Mouse (Mus musculus): ENCODE results near the gene Tex37. TPM values are rescaled to one million over a fixed set of nuclear protein-coding genes. Genes with fewer than 3 reads are reported as not detected.

Gene Tex37
- total RNA-seq, 2 experiments from 2014 or later = not detected

DNA sequence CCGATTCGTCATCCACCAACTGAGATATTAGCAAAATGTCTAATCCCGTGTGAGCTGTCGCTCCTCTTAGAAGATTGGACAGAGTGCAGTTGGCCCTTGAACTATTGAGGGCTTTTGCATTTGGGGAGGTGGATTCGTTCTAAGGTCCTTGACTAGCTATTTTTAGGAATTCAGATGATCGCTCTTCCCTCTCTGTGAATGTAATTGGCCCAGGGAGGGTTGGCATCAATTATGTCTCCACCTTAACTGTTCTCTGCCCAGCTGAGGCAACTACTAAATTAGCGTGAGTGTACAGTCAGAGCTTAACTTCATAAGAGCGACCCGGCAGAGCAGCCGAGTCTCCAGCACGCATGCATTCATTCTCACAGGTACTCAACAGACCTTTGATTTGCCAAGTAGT is 30.7 kb downstream of the Tex37 start:
- DNase-seq = no peak

DNA sequence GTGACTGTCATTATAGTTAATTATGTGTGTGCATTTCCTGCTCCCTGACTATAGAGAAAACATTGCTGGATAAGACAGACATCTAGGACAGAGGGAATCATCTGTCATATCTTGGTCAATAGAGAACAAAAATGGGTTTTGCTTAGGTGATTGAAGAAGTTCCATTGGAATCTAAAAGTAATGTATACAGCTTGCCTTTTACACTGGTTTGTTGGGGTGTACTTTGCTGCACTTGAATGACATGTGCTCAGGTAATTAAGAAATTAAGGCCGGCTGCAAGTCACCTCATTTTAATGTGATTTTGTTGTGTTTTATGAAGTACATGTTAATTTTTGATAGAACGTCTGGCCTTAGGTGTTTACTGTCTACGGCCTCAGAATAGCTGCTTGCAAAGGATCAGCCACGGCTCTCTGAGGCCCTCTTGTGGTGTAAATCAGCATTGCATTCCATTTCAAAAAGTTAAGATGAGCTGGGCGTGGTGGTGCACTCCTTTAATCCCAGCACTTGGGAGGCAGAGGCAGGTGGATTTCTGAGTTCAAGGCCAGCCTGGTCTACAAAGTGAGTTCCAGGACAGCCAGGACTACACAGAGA is 37.9 kb downstream of the Tex37 start:
- DNase-seq = peak; percentile 67 to 76

DNA sequence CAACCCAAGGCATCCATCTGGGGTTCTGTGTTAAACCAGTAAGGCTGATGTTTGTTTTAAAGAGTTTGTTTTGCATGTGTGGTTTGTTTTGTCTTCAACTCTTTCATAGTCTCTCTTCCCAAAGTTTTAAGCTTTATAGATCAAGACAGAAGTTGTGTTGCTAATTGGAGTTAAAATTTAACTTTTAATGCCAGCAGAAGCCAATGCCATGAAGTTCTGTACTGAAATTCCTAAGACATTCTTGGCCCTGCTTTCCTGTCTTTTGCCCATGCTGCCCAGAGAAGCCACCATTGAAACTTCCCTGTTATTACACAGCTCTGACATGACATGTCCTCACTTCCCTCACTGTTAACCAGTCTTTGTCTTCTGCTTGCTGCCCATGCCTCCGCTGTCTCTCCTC is 43.7 kb downstream of the Tex37 start:
- no peak for DNase-seq

- DNase-seq = no peak
Measured at GRCm38 (mm10) chr6:70874035-70874775, 44.5 kb downstream of the Tex37 start.

DNA sequence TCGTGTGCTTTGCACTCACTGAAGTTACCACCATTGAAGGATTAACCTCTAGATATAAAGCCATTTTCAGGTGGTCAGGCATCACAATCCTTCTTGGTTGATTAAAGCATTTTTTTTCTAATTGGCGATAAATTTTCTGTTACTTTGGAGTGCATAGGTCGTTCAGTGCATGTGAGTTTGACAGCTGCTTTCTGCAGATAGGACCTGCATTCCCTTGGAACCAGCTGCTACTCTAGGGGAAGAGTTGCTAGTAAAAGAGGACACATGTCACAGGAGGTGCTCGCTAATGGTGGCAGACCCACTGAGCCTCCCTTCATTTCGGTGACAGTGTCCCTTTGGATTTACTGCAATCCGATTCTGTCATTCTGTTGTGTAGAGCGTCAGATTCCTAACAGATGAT is 46.2 kb downstream of the Tex37 start:
- no peak for DNase-seq

- peak; percentile 49 to 67 for DNase-seq
Measured at GRCm38 (mm10) chr6:70872128-70872527, 46.6 kb downstream of the Tex37 start.

- no peak for DNase-seq
Measured at GRCm38 (mm10) chr6:70871511-70871980, 47.2 kb downstream of the Tex37 start.

DNA sequence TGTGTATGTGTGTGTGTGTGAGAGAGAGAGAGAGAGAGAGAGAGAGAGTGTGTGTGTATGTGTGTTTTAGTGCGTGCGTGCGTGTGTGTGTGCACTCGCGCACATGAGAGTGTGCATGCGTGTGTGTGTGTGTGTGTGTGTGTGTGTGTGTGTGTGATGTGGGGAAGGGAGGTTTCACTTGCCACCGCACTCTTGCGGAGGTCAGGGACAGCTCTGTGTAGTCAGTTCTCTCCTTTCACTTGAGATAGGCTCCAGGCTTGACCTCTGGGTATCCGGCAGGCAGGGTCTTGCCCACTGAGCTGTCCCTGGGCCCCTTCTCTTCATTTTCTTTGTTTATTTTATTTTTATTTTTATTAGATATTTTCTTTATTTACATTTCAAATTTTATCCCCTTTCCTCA is 51.4 kb downstream of the Tex37 start:
- no peak for DNase-seq

GRCm38 (mm10) chr6:70866761-70867160 is 52.0 kb downstream of the Tex37 start:
- no peak for DNase-seq

- DNase-seq = no peak
Measured at GRCm38 (mm10) chr6:70864285-70864684, 54.4 kb downstream of the Tex37 start.

Other genes with a start within 250 kb of the Tex37 start
- gene Rpia, start 126.7 kb downstream of the Tex37 start, total RNA-seq (2021) = 10 to 100 TPM; 18.5 to 25.0 TPM
- gene Eif2ak3, start 74.4 kb downstream of the Tex37 start, total RNA-seq (2021) = 10 to 100 TPM; 19.4 to 20.0 TPM
- gene Foxi3, start 37.6 kb upstream of the Tex37 start, total RNA-seq (2021) = not detected
- 10 to 100 TPM; 16.7 to 20.4 TPM for gene Thnsl2, start 225.5 kb upstream of the Tex37 start, total RNA-seq (2021)

All from adrenal gland, postnatal 36 days (tissue).